Mouse (Mus musculus) hindlimb bud, embryonic 11.5 days (tissue): ENCODE results near the gene Kazn.

Source experiments
- DNase-seq: peaks from one replicate; pipeline ENCODE4 v3.0.0-alpha.2; 2012; ENCODE audit warnings: low read depth, low spot score; ENCODE audit errors: extremely low spot score

Kazn gene

GRCm38 (mm10) chr4:142127275-142127788 lies 111.9 kb downstream of the Kazn start:
- DNase-seq: no peak

- DNase-seq: no peak
These were observed 112.4 kb downstream of the Kazn start for GRCm38 (mm10) chr4:142126641-142127274.

- DNase-seq: no peak
These were observed 118.0 kb downstream of the Kazn start for GRCm38 (mm10) chr4:142121164-142121563.

GRCm38 (mm10) chr4:142118522-142118921 lies 120.7 kb downstream of the Kazn start:
- DNase-seq: no peak

GRCm38 (mm10) chr4:142117993-142118392 lies 121.2 kb downstream of the Kazn start:
- no peak for DNase-seq

- DNase-seq: no peak
These were observed 125.9 kb downstream of the Kazn start for GRCm38 (mm10) chr4:142113306-142113705.

GRCm38 (mm10) chr4:142103081-142103671 lies 136.0 kb downstream of the Kazn start:
- no peak for DNase-seq

- peak; percentile 52 for DNase-seq
These were observed 140.9 kb downstream of the Kazn start for GRCm38 (mm10) chr4:142098303-142098702.

GRCm38 (mm10) chr4:142097871-142098270 lies 141.3 kb downstream of the Kazn start:
- no peak for DNase-seq

- DNase-seq: no peak
These were observed 143.5 kb downstream of the Kazn start for GRCm38 (mm10) chr4:142095513-142096241.

GRCm38 (mm10) chr4:142094386-142094785 lies 144.8 kb downstream of the Kazn start:
- DNase-seq: no peak

GRCm38 (mm10) chr4:142091100-142091499 lies 148.1 kb downstream of the Kazn start:
- no peak for DNase-seq

GRCm38 (mm10) chr4:142089966-142090365 lies 149.2 kb downstream of the Kazn start:
- no peak for DNase-seq

- no peak for DNase-seq
These were observed 150.4 kb downstream of the Kazn start for GRCm38 (mm10) chr4:142088836-142089235.

GRCm38 (mm10) chr4:142088409-142088808 lies 150.8 kb downstream of the Kazn start:
- DNase-seq: no peak

- no peak for DNase-seq
These were observed 154.2 kb downstream of the Kazn start for GRCm38 (mm10) chr4:142084936-142085563.

- DNase-seq: no peak
These were observed 154.9 kb downstream of the Kazn start, which contains the start of gene Tmem51 for GRCm38 (mm10) chr4:142084131-142084899. Gene Tmem51, minus strand, starts transcription at chr4:142084304.

- no peak for DNase-seq
These were observed 155.5 kb downstream of the Kazn start for GRCm38 (mm10) chr4:142083762-142084130.

- DNase-seq: no peak
These were observed 156.0 kb downstream of the Kazn start for GRCm38 (mm10) chr4:142083193-142083592.

- DNase-seq: no peak
These were observed 156.5 kb downstream of the Kazn start for GRCm38 (mm10) chr4:142082703-142083102.
